ENCODE assay signal across 7 mouse cellular contexts in genomic region chr17:88597222-88598055, GRCm38 (mm10). TPM values are rescaled to one million over a fixed set of nuclear protein-coding genes. Genes with fewer than 3 reads are reported as not detected.
DNase-seq lines count a peak whose midpoint lies in the region; ATAC-seq and TF ChIP-seq lines count a peak whose summit lies in the region.

Ston1 (plus strand) TSS chr17:88597684.

- peak; percentile 91 for ATAC-seq in embryonic facial prominence, embryonic 14.5 days (ENCODE audit: low read depth)
- ATAC-seq in heart, embryonic 14.5 days (ENCODE audit: insufficient number of reproducible peaks, insufficient read depth, low FRiP score, low read depth), result peak; percentile 87
- peak; percentile 89 for ATAC-seq in kidney, postnatal 0 days (replicated peaks; ENCODE audit: low FRiP score, low read depth)
- peak; percentile 89 for ATAC-seq in lung, postnatal 0 days

- peak; percentile 46 for DNase-seq in MEL (ENCODE audit: low read depth, low spot score)
- DNase-seq in adrenal gland, postnatal 14 days, result peak; percentile 88
- DNase-seq in embryonic facial prominence, embryonic 14.5 days (ENCODE audit: low spot score), result peak; percentile 89
- peak; percentile 92 for DNase-seq in kidney, postnatal 0 days (ENCODE audit: low spot score)
- peak; percentile 91 for DNase-seq in lung, postnatal 0 days (ENCODE audit: low spot score)
- peak; percentile 72 for DNase-seq in retina, embryonic 14.5 days (ENCODE audit: low spot score)

- H3K27ac ChIP-seq in MEL (ENCODE audit: control insufficient read depth, low read depth, low read length), result no peak within 1 kb of the TSS
- H3K27ac ChIP-seq in embryonic facial prominence, embryonic 14.5 days (replicated peaks; ENCODE audit: low read depth, low read length), result peak within 1 kb of the TSS; percentile 92
- H3K27ac ChIP-seq in heart, embryonic 14.5 days (replicated peaks in 1 of 2; ENCODE audit: control insufficient read depth in 1 of 2, insufficient read depth in 1 of 2, low read depth in 2 of 2, low read length in 2 of 2), result peak within 1 kb of the TSS; percentile 93 to 95
- H3K27ac ChIP-seq in kidney, postnatal 0 days, result peak within 1 kb of the TSS; percentile 87
- H3K27ac ChIP-seq in lung, postnatal 0 days (ENCODE audit: low read length), result peak within 1 kb of the TSS; percentile 90

- TF ChIP-seq RAD21 in MEL (IDR thresholded peaks at IDR 0.05; ENCODE audit: low read depth, low read length), result no peak

- TF ChIP-seq POLR2A in MEL (IDR thresholded peaks at IDR 0.05; ENCODE audit: control insufficient read depth in 1 of 2, insufficient read depth in 1 of 2, low read depth in 1 of 2, low read length in 2 of 2, poor library complexity in 1 of 2), result no peak; a peak in 1 of 4 replicates

- peak within 1 kb of the TSS; percentile 88 for H3K4me2 ChIP-seq in embryonic facial prominence, embryonic 14.5 days (ENCODE audit: low read depth, low read length)
- H3K4me2 ChIP-seq in heart, embryonic 14.5 days (ENCODE audit: low read length), result peak within 1 kb of the TSS; percentile 89
- H3K4me2 ChIP-seq in kidney, postnatal 0 days (ENCODE audit: low read length), result peak within 1 kb of the TSS; percentile 83
- H3K4me2 ChIP-seq in lung, postnatal 0 days (replicated peaks; ENCODE audit: low read depth, low read length), result peak within 1 kb of the TSS; percentile 81

- no peak for TF ChIP-seq EP300 in MEL (IDR thresholded peaks at IDR 0.05; ENCODE audit: low read depth in 1 of 2, low read length in 2 of 2)
- TF ChIP-seq EP300 in lung, postnatal 0 days (IDR thresholded peaks at IDR 0.05), result 0 out of 2 replicates have a peak, but pooled peaks have one; percentile 45

- H3K36me3 ChIP-seq in MEL (ENCODE audit: control insufficient read depth in 1 of 2, insufficient read depth in 2 of 2, low read length in 2 of 2), result no peaks in the 10 kb centered on the region
- no peaks in the 10 kb centered on the region for H3K36me3 ChIP-seq in embryonic facial prominence, embryonic 14.5 days (ENCODE audit: control insufficient read depth, insufficient read depth, low read length)
- no peaks in the 10 kb centered on the region for H3K36me3 ChIP-seq in heart, embryonic 14.5 days (ENCODE audit: control insufficient read depth, insufficient read depth, low read length)
- H3K36me3 ChIP-seq in kidney, postnatal 0 days (ENCODE audit: insufficient read depth, low read length), result no peaks in the 10 kb centered on the region
- H3K36me3 ChIP-seq in lung, postnatal 0 days (ENCODE audit: insufficient read depth, low read length), result no peaks in the 10 kb centered on the region

- H3K4me1 ChIP-seq in MEL (ENCODE audit: control insufficient read depth in 1 of 2, insufficient read depth in 2 of 2, low read length in 2 of 2), result peaks cover 0 to 7% of the 10 kb centered on the region in 2 experiments; a peak in 2 of 4 replicates
- peaks cover 12% of the 10 kb centered on the region; the same call in 1 of the 2 replicates for H3K4me1 ChIP-seq in embryonic facial prominence, embryonic 14.5 days (ENCODE audit: control insufficient read depth, insufficient read depth, low read length)
- peaks cover 12 to 25% of the 10 kb centered on the region in 2 experiments for H3K4me1 ChIP-seq in heart, embryonic 14.5 days (ENCODE audit: control insufficient read depth in 2 of 2, insufficient read depth in 2 of 2, low read length in 2 of 2)
- H3K4me1 ChIP-seq in kidney, postnatal 0 days (replicated peaks; ENCODE audit: insufficient read depth, low read length), result peaks cover 9% of the 10 kb centered on the region; the same call in 1 of the 2 replicates
- H3K4me1 ChIP-seq in lung, postnatal 0 days (ENCODE audit: insufficient read depth, low read depth, low read length), result peaks cover 11% of the 10 kb centered on the region; the same call in 1 of the 2 replicates

- TF ChIP-seq CTCF in MEL (IDR thresholded peaks at IDR 0.05 in 2 of 3, conservative IDR thresholded peaks at IDR 0.05 in 1 of 3; ENCODE audit: control insufficient read depth in 1 of 3, insufficient read depth in 1 of 3, low read depth in 2 of 3, low read length in 3 of 3, poor library complexity in 1 of 3, severe bottlenecking in 1 of 3), result no peak; a peak in 1 of 6 replicates
- peak; percentile 82; the same call in 1 of the 2 replicates for TF ChIP-seq CTCF in kidney, postnatal 0 days (IDR thresholded peaks at IDR 0.05; ENCODE audit: low read depth)
- no peak for TF ChIP-seq CTCF in lung, postnatal 0 days (IDR thresholded peaks at IDR 0.05)

- H3K4me3 ChIP-seq in MEL (ENCODE audit: control insufficient read depth in 1 of 2, insufficient read depth in 1 of 2, low read depth in 2 of 2, low read length in 2 of 2), result peak within 1 kb of the TSS; percentile 66 to 97
- peak within 1 kb of the TSS; percentile 67 for H3K4me3 ChIP-seq in embryonic facial prominence, embryonic 14.5 days (ENCODE audit: low read depth, low read length)
- peak within 1 kb of the TSS; percentile 53 to 76 for H3K4me3 ChIP-seq in heart, embryonic 14.5 days (ENCODE audit: control insufficient read depth in 1 of 2, insufficient read depth in 1 of 2, low read depth in 1 of 2, low read length in 2 of 2)
- H3K4me3 ChIP-seq in kidney, postnatal 0 days (replicated peaks; ENCODE audit: low read depth, low read length), result peak within 1 kb of the TSS; percentile 77
- H3K4me3 ChIP-seq in lung, postnatal 0 days (ENCODE audit: low read depth, low read length), result peak within 1 kb of the TSS; percentile 69

- peak within 1 kb of the TSS; percentile 54 for H3K9ac ChIP-seq in MEL (ENCODE audit: control insufficient read depth, low read depth, low read length, poor library complexity, severe bottlenecking)
- peak within 1 kb of the TSS; percentile 79 for H3K9ac ChIP-seq in embryonic facial prominence, embryonic 14.5 days (ENCODE audit: low read depth, low read length)
- peak within 1 kb of the TSS; percentile 92 for H3K9ac ChIP-seq in heart, embryonic 14.5 days (ENCODE audit: low read length)
- peak within 1 kb of the TSS; percentile 81 for H3K9ac ChIP-seq in kidney, postnatal 0 days (ENCODE audit: low read depth, low read length)
- H3K9ac ChIP-seq in lung, postnatal 0 days (replicated peaks; ENCODE audit: low read depth), result peak within 1 kb of the TSS; percentile 67

- under 1% methylated on average over 32 of the region's 41 CpGs for WGBS in embryonic facial prominence, embryonic 14.5 days
- WGBS in heart, embryonic 14.5 days, result under 1% methylated on average over 39 of the region's 41 CpGs
- under 1% methylated on average over 41 of the region's 41 CpGs for WGBS in kidney, postnatal 0 days
- 3% methylated on average over 27 of the region's 41 CpGs for WGBS in lung, postnatal 0 days

- H3K27me3 ChIP-seq in MEL (ENCODE audit: control insufficient read depth in 1 of 2, insufficient read depth in 2 of 2, low read length in 2 of 2), result no peaks in the 10 kb centered on the region
- no peaks in the 10 kb centered on the region for H3K27me3 ChIP-seq in embryonic facial prominence, embryonic 14.5 days (replicated peaks; ENCODE audit: control insufficient read depth, insufficient read depth, low read length)
- H3K27me3 ChIP-seq in heart, embryonic 14.5 days (ENCODE audit: control insufficient read depth, insufficient read depth, low read length), result no peaks in the 10 kb centered on the region
- no peaks in the 10 kb centered on the region for H3K27me3 ChIP-seq in kidney, postnatal 0 days (ENCODE audit: insufficient read depth, low read length)
- no peaks in the 10 kb centered on the region for H3K27me3 ChIP-seq in lung, postnatal 0 days (replicated peaks; ENCODE audit: insufficient read depth, low read length)

- H3K9me3 ChIP-seq in MEL (replicated peaks; ENCODE audit: insufficient read depth, low read length), result no peaks in the 10 kb centered on the region
- H3K9me3 ChIP-seq in embryonic facial prominence, embryonic 14.5 days (ENCODE audit: control insufficient read depth, low read length), result no peaks in the 10 kb centered on the region
- H3K9me3 ChIP-seq in heart, embryonic 14.5 days (ENCODE audit: control insufficient read depth, low read length), result no peaks in the 10 kb centered on the region
- H3K9me3 ChIP-seq in kidney, postnatal 0 days (replicated peaks; ENCODE audit: low read length), result no peaks in the 10 kb centered on the region
- no peaks in the 10 kb centered on the region for H3K9me3 ChIP-seq in lung, postnatal 0 days (ENCODE audit: low read length)

- no peaks in the 10 kb centered on the region for H3K79me2 ChIP-seq in MEL (ENCODE audit: control insufficient read depth, insufficient read depth, low read length, poor library complexity)

TF ChIP-seq in MEL, 35 proteins besides CTCF, POLR2A, EP300 and RAD21:
- TF ChIP-seq MYC (IDR thresholded peaks at IDR 0.05; ENCODE audit: low read depth, low read length) (no peak), MAX (IDR thresholded peaks at IDR 0.05; ENCODE audit: low read length) (no peak), ETS1 (IDR thresholded peaks at IDR 0.05; ENCODE audit: low read depth, low read length) (no peak), MYB (IDR thresholded peaks at IDR 0.05; ENCODE audit: low read depth, low read length) (no peak), ZNF384 (IDR thresholded peaks at IDR 0.05; ENCODE audit: low read depth, low read length) (no peak), NELFE (IDR thresholded peaks at IDR 0.05; ENCODE audit: low read depth, low read length) (no peak), UBTF (IDR thresholded peaks at IDR 0.05; ENCODE audit: borderline replicate concordance, insufficient read depth, low read depth, low read length) (no peak), TBP (IDR thresholded peaks at IDR 0.05; ENCODE audit: low read depth, low read length) (no peak), E2F4 (IDR thresholded peaks at IDR 0.05; ENCODE audit: borderline replicate concordance, low read depth, low read length) (no peak), MXI1 (IDR thresholded peaks at IDR 0.05; ENCODE audit: low read depth, low read length) (no peak; the same call in 1 of the 2 replicates), MAFK (IDR thresholded peaks at IDR 0.05; ENCODE audit: borderline replicate concordance, low read depth, low read length) (no peak), POLR2AphosphoS5 (IDR thresholded peaks at IDR 0.05; ENCODE audit: borderline replicate concordance, low read depth, low read length) (no peak), USF2 (IDR thresholded peaks at IDR 0.05; ENCODE audit: borderline replicate concordance in 1 of 2, insufficient read depth in 1 of 2, low read depth in 1 of 2, low read length in 2 of 2) (no peak)

RNA-seq across cellular contexts. Expression of gene Ston1, which starts in this region (rescaled TPM):
- total RNA-seq in MEL (2012; rRNA removed), result 0.39 and 1.0 TPM in 2 replicates
- 1 to 10 TPM in 1 of 2 experiments, not detected in 1; 4.9 TPM for polyA plus RNA-seq in MEL (2012; ENCODE audit: insufficient read depth in 1 of 2, insufficient read length in 2 of 2, low read depth in 1 of 2, low replicate concordance in 2 of 2, missing spikeins in 1 of 2)
- total RNA-seq in adrenal gland, postnatal 14 days (2021), result 28.0 and 31.0 TPM in 2 replicates
- 9.1 and 10.8 TPM in 2 replicates for polyA plus RNA-seq in embryonic facial prominence, embryonic 14.5 days (2014; fragmentation: Nextera tagmentation; extraction: Ambion mirVana)
- 8.5 and 10.2 TPM in 2 replicates for polyA plus RNA-seq in heart, embryonic 14.5 days (2014; fragmentation: Nextera tagmentation; extraction: Ambion mirVana)
- polyA plus RNA-seq in kidney, postnatal 0 days (2015; fragmentation: Nextera tagmentation; extraction: Ambion mirVana), result 8.0 and 8.3 TPM in 2 replicates
- polyA plus RNA-seq in lung, postnatal 0 days (2015; fragmentation: Nextera tagmentation; extraction: Ambion mirVana), result 6.4 and 6.9 TPM in 2 replicates

Comparison
In these comparisons a context has a peak if more than half of its experiments do, and no peak if none do; other contexts are left out.
1. RNA of gene Ston1 (total RNA-seq): 28.0 to 31.0 TPM in adrenal gland, postnatal 14 days; 0.39 to 1.0 TPM in MEL; every median in the first group is over 10 times any median in the second.
2. Peak in every context shown above with its lines, with median percentiles within 50 percentile points of each other: DNase-seq, H3K4me3 ChIP-seq, H3K9ac ChIP-seq, ATAC-seq and H3K4me2 ChIP-seq.